Mouse (Mus musculus) CH12F3 (cell line): ENCODE measurements around the gene Adi1.

Experiments used
- in situ Hi-C: fragments of 300-500 bp; cut with MboI; formaldehyde crosslinking; loops from 2 replicates; pipeline ENCODE4 v1.14.3; 2020; ENCODE audit warnings: low sequenced_read_pairs

Adi1 gene

DNA sequence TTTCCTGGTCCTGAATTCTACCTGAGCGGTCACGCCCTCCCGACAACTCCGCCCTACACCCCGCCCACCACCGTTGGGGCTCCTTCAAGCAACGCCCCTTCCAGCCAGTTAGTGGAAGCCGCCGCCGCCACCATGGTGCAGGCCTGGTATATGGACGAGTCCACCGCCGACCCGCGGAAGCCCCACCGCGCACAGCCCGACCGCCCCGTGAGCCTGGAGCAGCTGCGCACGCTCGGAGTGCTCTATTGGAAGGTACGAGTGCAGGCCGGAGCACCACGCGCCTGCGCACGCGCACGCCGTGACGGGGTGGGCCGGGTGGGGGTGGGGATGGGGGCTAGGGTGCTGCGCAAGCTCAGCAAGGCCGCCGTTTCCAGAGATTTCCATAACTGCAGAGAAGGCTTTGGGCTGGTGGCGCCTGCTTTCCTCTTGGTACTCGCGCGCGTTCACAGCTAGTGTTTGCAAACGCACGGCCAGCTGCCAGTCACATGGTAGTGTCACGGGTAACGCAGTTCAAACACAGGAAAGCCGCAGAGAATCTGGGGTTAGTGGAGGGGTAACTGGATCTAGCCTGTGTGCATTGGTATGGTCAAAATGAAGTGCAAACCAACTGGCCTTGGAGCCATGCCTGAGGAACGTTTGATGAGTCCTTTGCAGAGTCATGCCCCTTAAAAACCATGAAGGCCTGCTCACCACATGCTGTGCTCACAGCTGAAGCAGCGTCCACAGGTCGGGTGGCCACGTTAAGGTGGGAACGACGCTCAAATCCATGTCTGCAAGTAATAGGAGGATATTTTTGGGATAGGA, at the start of gene Adi1:
Adi1 (plus strand) TSS at position 111 of the 804 bp plus-strand sequence.
- in situ Hi-C loops, result no loop called here

DNA sequence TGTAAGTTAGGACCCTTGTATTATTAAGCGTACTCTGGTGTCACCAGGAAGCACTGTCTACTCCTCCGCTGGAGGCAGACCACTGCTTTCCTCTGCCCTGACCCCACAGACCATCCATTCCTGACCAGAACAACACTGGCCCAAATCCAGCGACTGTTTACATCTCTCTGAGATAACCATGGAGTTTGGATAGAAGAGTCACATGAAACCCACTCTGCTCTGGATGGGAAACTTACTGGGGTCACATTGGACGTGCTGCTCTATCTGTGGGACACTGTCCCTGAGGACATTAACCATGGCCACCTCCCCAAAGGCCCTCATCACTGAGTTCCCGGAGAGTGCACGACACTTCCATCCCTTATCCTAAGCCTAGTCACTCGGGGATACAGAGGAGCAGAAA, 49.6 kb upstream of the Adi1 start:
- in situ Hi-C loops, result no loop called here

- in situ Hi-C loops, result no loop called here
These were observed 47.9 kb upstream of the Adi1 start for GRCm38 (mm10) chr12:28627092-28627491.

- in situ Hi-C loops, result no loop called here
These were observed 46.6 kb upstream of the Adi1 start for GRCm38 (mm10) chr12:28628436-28628835.

GRCm38 (mm10) chr12:28635058-28635534, 39.9 kb upstream of the Adi1 start:
- in situ Hi-C loops, result no loop called here

- in situ Hi-C loops, result no loop called here
These were observed 39.2 kb upstream of the Adi1 start, which contains the start of gene Rps7 for GRCm38 (mm10) chr12:28635535-28636476. Gene Rps7, minus strand, starts transcription at chr12:28635953.

DNA sequence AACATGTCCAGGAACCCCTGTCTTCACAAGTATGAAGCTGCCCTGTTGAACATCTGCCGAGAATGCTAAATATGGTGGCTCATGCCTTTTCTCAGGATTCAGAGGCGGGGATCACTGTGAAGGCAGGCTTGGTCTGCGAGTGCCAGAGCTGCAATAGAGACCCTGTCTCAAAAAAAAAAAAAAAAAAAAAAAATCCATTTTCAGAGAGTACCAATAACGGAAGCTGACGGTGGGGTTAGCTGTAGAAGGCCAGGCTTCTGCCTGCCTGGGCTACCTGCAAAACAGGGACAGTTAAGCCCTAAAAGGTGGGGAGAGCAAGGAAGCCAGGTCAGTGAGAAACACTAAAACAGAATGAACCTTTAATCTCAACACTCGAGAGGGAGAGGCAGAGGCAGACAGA, 38.5 kb upstream of the Adi1 start:
- in situ Hi-C loops, result no loop called here

DNA sequence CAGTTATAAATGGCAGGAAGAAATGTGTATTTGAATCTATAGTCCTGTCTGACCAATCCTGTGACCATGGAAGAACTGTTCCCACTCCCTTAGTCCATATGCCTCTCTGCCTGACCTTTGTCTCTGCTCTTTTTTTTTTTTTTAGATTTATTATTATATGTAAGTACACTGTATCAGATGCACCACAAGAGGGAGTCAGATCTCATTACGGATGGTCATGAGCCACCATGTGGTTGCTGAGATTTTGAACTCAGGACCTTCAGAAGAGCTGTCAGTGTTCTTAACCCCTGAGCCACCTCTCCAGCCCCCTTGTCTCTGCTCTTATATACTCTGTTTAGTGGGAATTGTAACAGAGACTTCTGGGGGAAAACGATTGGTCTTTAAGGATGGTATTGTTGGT, 36.3 kb upstream of the Adi1 start:
- in situ Hi-C loops, result no loop called here

GRCm38 (mm10) chr12:28649141-28650110, 25.6 kb upstream of the Adi1 start, which contains the start of gene Rnaseh1:
Gene Rnaseh1, plus strand, starts transcription at chr12:28649602.
- in situ Hi-C loops, result no loop called here

DNA sequence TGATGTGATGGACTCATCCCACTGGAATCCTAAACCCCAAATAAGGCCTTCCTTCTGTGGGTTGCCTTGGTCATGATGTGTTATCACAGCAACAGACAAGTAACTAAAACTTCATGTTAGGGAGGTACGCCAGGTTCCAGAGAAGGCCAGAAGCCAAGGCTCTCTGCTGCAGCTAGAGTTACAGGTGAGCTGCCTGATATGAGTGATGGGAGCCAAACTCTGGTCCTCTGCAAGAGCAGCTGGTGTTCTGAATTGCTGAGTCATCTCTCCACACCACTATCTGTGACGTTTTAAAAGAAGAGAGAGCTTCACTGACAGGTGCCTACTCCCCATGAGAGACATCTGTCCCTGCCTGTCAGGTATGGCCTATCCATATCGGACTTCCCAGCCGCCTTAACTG, 12.4 kb upstream of the Adi1 start:
- in situ Hi-C loops, result no loop called here

DNA sequence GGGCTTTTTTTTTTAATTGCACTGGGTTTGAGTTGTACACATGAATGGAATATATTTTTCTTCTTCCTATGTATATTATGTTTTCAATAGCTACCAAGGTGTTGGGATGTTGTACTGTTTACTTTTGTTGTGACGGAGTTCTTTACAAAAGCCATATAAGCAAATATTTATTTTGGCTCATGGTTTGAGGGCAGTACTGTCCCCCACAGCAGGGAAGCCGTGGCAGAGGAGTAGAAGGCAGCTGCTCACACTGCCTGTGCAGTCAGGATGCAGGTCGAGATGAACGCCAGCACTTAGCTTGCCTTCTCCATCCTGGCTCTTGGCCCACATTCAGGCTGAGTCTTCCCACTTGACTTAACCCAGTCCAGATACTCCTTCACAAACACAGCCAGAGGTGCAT, 8.3 kb upstream of the Adi1 start:
- in situ Hi-C loops, result no loop called here

DNA sequence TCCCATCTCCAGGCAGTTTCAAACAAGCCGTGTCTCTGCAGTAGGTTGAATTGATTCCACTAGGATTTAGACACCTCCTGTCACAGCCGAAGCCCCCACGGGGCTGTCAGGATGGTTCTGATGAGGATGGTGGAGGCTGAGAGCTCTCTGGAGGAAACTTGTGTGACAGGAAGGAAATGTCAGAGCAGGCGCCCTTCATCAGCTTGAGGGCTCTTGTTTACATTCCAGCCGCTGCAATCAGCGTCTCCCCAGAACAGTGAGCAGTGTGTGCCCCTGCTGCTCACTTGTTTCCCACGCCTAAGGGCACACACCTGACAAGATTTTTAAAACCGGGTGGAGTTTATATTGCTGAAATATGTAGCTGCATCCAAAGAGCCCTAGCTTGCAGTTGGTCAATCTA, 7.7 kb upstream of the Adi1 start:
- in situ Hi-C loops, result no loop called here

- in situ Hi-C loops, result no loop called here
These were observed 852 bp upstream of the Adi1 start for GRCm38 (mm10) chr12:28674038-28674720.

DNA sequence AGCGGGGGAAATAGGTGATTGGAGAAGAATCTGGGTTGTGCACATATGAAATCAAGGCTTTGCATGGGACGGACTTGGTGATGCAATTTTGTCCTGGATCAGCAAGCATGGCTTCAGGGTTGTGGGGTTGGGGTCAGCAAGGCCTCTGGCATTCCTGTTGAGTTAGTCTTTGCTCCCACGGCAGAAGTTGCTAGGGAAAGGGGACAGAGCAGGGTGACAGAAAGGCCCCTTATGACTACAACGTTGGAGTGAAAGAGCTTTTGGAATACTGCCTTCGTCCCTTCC, 836 bp downstream of the Adi1 start:
- in situ Hi-C loops, result no loop called here

GRCm38 (mm10) chr12:28684674-28685073, 9.6 kb downstream of the Adi1 start:
- in situ Hi-C loops, result no loop called here

DNA sequence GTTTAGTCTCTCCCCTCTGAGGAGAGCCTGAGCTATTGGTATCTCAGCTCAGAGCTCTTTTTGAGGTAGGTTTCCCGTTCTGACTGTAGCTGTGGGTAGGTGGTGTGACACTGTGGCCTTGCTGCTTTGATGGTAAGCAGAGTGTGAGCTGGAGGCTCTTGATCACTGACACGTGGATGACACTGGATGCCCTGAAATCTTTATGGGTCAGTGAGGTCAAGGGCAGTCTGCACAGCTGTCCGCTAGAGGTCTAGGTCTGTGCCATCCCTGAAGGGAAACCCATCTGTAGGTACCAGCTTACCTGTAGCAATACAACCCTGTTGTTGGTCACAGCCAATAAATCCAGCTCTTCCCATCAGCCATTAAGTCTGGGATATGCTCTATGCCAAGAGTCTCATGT, 10.7 kb downstream of the Adi1 start:
- in situ Hi-C loops, result no loop called here

DNA sequence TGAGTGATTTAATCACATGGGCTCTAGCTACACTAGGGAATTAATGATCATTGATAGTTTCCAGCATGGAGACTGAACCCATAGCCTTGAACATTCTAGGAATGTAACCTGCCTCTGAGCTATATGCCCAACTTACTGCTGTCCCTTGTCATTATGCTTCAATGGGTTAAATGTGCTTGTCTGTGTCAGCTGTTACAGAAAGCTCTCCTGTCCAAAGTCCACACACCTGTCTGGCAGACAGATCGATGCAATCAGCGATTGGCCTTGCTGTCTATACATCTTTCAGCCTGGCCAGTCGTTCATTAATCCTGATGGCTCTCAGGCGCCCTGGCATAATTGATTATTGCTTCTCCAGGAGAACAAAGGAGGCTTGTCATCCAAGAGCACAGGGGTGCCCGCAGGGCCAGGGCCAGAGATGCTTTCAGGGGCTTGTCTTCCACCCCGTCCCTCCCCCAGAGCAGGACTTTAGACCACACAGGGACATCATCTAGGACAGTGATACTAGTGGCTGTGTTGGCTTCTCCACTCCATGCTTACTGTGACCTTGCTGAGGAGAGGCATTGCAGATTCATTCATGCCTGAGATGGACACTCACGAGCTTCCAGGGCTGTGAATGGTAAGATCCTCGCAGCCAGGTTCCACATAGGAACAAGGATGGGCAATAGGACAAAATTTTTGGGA, 11.3 kb downstream of the Adi1 start:
- in situ Hi-C loops, result no loop called here

- in situ Hi-C loops, result no loop called here
These were observed 14.0 kb downstream of the Adi1 start for GRCm38 (mm10) chr12:28688996-28689395.

DNA sequence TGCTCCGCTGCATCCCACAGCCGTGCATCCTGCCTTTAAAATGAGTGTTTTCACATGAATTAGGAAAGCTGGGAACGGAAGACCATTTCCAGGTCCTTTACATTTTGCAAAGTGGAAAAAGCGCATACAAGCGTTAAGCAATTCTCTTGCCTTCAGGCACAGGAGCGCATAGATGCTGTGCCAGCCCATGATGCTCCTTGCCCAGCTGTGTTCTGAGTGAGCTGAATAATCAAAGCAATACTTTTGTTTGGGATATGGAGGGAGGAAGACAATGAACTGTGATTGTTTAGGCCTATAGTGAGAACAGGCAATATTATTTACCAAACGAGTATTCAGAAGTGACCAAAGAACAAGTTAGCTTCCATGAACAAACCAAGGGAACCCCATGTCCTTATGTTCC, 15.7 kb downstream of the Adi1 start:
- in situ Hi-C loops, result no loop called here

DNA sequence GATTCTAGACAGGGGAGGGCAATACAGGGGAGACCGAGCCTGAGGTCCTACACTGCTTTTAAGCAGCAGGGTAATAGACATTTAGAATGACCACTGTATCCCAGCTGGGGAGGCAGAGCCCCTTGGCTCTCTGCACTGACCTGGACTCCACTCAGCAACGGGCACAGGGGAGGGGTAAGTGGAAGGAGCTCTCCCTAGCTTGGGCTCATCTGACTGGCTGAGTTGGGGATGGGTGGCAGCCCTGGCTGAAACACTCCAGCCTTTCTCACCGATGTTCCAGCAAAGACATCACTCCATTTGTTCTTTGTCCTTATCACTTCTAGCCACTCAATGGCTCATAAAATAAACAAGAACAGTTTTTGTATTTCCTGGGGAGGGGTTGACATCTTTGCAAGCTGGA, 18.7 kb downstream of the Adi1 start:
- in situ Hi-C loops, result no loop called here
